Mouse (Mus musculus) Muller cell, postnatal 12 days (primary cell): ENCODE data around the gene Dio1.

ENCODE experiments used
- DNase-seq: peaks from one replicate; pipeline ENCODE4 v3.0.0-alpha.2; 2015; ENCODE audit errors: inconsistent ontology term

The Dio1 gene

GRCm38 (mm10) chr4:107300902-107301555 lies 5.9 kb downstream of the Dio1 start:
- DNase-seq: no peak

DNA sequence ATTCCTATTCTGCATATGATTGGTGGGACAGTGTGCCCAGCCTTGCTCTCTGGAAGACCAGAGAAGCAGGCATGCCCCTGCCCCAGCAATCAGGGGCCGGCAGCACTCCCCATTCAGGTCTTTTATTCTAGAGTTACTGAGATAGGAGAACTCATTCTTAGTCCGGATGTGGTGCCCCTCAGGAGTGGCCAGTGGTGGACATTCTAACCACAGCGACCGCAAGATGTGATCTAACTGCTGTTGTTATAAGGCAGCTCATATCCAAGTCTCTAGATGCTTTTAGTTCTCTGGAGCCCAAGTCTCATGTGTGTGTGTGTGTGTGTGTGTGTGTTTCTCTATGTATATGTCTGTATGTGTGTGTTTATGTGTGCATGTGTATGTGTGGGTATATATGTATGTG lies 6.6 kb downstream of the Dio1 start:
- no peak for DNase-seq

GRCm38 (mm10) chr4:107299779-107300340 lies 7.1 kb downstream of the Dio1 start:
- no peak for DNase-seq

DNA sequence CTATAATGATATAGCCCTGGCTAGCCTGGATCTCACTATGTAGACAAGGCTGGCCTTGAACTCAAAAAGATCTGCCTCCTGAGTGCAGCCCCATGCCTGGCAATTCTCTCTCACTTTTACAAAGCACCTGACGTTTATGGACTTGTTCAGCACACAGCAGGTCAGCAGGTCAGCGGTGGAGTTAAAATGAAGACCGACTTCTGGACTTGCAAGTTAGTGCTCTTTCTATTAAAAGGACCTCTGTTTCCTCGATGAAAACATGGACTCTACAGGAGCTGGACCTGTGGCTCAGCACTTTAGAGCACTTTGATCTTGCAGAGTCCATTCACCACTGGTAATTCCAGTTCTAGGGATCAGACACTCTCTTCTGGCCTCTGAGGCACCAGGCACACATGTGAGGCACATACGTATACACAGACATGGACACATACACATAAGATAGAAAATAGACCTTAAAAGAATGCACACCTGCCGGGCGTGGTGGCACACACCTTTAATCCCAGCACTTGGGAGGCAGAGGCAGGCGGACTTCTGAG lies 8.8 kb downstream of the Dio1 start:
- DNase-seq: no peak

DNA sequence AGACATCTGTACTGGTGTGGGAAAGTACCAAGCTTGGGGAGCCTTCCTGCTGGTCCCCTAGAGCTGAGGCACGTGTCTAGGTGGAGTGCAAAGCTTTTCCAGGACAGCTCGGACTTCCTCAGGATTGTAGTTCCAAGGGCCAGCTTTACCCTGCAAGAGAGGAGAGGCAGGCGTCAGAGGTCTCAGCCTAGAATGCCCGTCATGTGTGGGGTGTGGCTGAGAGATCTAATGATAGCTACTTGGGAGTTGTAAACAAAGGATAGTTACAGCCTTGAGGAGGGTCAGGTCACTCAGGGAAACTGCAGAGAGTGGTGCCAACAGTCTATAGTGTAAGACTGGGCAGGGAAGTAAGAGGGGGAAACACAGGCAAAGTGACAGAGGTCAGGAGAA lies 14.7 kb downstream of the Dio1 start:
- no peak for DNase-seq

DNA sequence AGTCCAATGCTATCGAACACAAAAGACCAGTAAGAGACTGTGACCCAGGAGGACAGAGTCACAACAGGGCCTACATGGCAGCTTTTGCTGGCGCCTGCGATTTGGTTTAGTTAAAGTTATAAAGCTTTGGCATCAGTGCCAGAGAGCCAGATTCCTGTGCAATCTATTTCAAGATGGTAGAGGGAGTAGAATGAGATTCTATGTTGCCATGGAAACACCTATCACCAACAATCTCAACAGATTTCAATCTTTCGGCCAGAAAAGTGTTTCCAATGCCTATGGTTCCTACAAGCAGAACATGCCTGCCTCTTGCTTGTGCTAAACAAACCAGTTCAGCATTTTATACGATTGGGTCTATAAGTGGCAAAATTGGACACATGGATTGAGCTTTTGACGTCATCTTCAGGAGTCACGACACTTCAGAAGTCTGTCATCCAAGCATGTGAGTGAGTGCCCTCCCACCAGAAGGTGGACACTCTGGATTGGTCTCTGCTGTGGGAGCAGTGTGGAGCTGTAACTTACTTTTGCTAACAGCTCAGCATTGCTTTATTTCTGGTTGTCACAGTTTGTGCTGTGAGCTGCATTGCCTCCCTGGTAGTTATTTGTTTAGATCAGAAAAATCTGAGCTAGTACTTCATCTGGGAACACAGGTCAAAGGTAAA lies 15.2 kb downstream of the Dio1 start:
- no peak for DNase-seq

DNA sequence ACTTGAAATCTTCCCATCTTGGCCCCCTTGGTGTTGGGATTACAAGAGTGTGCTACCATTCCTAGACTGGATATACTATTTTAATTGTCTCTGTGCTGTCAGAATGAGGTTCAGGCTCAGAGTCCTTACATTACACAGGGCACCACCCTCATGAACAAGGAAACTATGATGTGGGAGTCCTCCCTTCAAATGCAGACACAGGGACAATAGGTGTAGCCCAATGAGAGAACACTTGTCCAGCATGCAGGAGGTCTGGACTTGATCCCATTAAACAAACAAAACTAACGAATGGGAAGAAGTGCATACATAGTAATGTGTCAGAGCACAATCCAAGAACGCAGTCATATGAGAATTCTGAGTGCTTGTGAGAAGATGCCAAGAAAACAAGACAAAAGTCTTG lies 19.5 kb downstream of the Dio1 start:
- DNase-seq: no peak

DNA sequence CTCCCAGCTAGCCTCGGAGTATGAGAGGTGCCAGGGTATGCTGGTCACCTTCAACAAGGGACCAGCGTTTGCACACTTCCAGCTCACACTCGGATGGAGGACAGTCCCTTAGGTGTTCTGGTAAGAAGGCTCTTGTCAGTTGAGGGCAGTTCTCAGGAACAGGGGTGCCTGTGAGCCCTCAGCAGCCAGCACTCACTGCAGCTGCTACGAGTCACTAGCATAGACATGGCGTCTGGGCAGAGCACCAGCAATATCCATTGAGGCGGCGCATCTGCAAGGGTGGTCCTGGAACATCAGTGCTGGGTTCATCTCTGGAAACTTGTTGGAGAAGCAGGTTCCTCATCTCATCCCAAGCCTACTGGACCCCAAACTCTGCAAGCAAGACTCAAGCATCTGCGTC lies 20.6 kb downstream of the Dio1 start:
- DNase-seq: no peak

- no peak for DNase-seq
Observed at GRCm38 (mm10) chr4:107285446-107286200, 21.3 kb downstream of the Dio1 start.

DNA sequence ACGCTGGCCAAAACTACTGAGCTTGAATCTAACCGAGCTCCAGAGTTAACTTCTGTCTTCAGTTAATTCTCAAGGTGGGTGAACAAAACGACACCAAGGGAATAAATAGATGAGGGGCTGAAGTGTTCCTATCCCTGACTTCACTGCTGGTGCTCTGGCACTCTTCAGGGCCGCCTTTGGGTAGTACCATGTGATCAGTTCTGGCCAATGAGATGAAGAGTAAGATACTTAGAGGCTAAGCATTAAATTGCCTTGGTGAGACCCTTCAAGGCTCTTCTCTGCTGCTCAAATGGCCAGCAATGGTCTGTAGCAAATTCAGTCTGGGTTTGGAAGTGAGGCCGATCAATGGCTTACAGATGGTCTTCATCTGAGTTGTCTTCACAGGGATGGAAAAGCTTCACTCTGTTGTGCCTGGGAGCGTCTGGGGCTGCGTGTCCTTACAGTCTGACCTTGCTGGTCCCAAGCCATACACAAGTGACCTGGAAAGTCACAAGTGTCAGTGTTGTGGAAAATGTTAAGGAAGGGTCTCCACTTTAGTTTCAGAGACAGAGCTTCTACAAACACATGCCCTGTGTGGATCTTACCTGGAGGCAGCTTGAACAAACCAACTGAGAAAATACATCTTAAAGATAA lies 26.0 kb downstream of the Dio1 start:
- DNase-seq: no peak

- DNase-seq: peak; percentile 89
Observed at GRCm38 (mm10) chr4:107278188-107278707, 28.7 kb downstream of the Dio1 start.

DNA sequence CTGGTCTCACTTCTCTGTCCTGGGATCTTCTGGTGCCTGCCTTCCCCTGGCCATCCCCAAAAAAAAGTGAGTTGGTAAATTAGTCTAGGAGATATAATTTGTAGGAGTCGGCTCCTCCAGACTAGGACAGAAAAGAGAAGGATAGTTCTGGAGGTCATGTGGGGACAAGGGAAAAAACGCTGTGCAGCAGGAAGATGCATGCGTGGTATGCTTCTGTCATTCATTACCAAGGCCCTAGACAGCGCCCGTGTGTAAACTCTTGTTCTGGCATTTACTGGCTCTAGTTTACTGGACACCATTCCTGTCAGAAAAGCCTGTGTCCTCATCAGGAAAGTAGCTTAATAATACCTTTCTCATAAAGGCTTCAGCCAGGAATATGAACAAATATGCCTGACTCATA lies 32.5 kb downstream of the Dio1 start:
- DNase-seq: peak; percentile 38

DNA sequence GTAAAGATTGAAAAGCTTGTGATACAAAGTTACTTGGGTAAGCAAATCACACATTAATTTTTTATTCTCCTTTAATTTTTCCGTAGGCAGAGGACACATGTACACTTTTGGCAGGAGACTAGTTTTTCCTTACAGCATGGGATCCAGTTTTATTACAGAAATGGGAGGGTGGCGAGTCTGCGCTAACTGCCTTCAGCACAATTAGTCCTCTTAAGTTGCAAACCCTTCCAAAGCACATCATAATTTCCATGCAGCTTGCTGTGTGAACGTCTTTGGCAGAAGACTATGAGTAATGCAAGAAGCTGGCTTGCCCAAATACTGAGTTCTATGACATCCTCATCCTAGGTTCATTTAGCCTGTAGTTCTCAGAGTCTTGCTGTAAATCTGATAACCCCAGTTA lies 33.3 kb downstream of the Dio1 start:
- DNase-seq: peak; percentile 29

DNA sequence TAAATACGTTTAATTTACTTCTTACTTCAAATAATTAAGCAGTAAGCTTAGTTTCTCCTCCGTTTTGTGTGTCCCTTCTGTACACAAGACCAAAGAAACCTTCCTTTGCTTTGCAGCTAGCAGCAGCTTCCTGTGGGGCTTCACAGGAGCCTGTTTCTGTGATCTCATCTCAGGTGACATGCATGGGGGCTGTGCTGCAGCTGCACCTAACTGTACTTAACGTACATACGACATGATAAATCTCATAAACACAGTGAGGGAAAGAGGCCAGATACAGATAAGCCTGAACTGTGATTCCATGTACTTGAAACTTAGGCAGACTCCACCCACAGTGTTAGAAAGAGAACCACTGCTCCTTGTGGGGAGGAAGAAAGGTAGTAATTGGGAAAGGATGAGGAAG lies 47.0 kb downstream of the Dio1 start:
- no peak for DNase-seq

DNA sequence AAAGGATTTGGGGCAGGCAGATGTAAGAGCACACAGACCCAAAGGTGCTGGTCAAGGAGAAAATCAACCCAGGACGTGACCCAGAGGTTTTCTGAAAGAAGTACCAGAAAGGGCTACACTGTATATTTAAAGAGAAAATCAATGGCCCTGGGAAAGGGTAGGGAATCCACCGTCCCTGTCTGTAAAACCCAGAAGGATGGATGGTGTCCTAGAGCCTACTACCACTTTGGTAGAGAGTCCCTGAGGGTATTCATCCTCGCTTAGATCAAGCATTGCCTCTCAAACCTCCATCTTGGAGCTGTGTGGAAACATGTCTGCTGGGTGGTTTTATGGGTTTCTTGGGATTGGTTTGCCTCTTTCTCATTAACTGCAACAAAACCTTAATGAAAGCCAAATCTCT lies 52.6 kb downstream of the Dio1 start:
- no peak for DNase-seq

- peak; percentile 100 for DNase-seq
Observed at GRCm38 (mm10) chr4:107253125-107254091, 53.6 kb downstream of the Dio1 start, which contains the start of the genes Lrrc42 and Hspb11. Lrrc42 (minus strand) TSS chr4:107253532. Hspb11 (plus strand) TSS chr4:107253593.

DNA sequence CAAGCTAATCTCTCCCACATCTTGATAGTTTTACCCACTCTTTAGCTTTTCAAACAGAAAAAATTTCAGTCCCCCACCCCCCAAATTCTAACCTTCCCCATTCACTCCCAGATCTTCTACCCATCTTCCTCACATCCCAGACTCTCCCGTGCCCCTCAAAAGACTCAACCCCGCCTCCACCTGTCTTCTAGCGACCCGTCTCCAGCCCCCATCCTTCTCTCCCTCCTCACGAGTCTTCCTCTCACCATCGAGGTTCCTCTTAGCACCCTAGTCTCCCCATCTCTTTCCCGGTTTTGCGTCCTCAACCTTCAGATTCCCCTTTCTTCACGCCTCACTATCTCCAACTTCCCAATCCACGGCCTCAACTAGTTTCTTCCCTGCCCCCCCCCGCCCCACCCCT lies 54.4 kb downstream of the Dio1 start:
- DNase-seq: no peak

DNA sequence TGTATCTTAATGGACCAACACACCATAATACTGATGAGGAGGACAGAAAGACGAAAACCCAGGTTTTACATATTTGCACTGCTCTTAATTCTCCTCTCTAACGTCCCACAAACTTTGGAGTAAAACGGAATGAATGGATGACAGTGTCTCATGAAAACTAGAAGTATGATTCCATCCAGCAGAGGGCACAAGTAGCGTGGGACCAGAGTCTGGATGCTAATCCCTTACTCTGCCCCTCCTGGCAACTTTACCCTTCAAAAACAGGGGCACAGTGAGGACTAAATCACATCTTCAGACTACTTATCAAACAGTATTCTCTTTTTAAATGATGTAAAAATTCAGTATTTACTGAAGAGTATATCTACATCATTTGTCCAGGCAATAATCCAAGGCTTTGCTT lies 56.5 kb downstream of the Dio1 start:
- DNase-seq: peak; percentile 60

GRCm38 (mm10) chr4:107249471-107249870 lies 57.5 kb downstream of the Dio1 start:
- no peak for DNase-seq

GRCm38 (mm10) chr4:107248061-107248460 lies 58.9 kb downstream of the Dio1 start:
- peak; percentile 43 for DNase-seq
